Mouse (Mus musculus) spleen, adult 2 months (tissue): Measurements from ENCODE around the gene Pnpla6.

Experiments used
- CTCF ChIP-seq: fragments of 200-500 bp; IDR thresholded peaks from 2 replicates; pipeline ENCODE4 v1.5.1; 2011; ENCODE audit warnings: mild to moderate bottlenecking, inconsistent platforms; ENCODE audit not compliant: insufficient read depth, insufficient read length, insufficient replicate concordance; ENCODE audit errors: extremely low read depth
- POLR2A ChIP-seq: fragments of 200-500 bp; IDR thresholded peaks from 2 replicates; pipeline ENCODE4 v1.6.1; 2011; ENCODE audit warnings: low read depth, low read length, inconsistent platforms

DNA sequence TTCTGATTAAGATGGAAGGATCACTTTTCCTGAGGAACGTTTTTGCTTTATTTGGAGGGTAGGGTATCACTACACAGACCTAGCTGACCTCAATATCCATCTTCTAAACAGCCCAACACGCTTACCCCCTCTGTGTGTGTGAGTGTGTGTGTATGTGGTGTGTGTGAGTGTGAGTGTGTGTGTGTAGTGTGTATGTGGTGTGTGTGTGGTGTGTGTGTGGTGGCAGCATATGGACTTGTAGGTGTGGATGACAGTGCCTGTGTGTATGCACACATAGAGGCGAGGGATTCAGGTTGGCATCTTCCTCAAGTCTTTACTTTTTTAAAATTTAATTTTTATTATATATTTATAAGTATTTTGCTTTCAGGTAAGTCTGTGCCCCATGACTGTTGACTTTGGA is 16.6 kb upstream of the Pnpla6 start:
- TF ChIP-seq CTCF, result no peak
- no peak for TF ChIP-seq POLR2A
